Mouse (Mus musculus) spleen, postnatal 10 days (tissue): ENCODE measurements around the gene Glis3.

ENCODE experiments used
- DNase-seq, 2 experiments: peaks; one replicate each; pipeline ENCODE4 v3.0.0; 2021 to 2022; ENCODE audit warnings: low spot score in 2 of 2

Glis3 gene

GRCm38 (mm10) chr19:28382168-28382911, 297.5 kb downstream of the Glis3 start:
- no peak for DNase-seq

- DNase-seq: no peak
Measured at GRCm38 (mm10) chr19:28381441-28381840, 298.4 kb downstream of the Glis3 start.

GRCm38 (mm10) chr19:28380691-28381262, 299.1 kb downstream of the Glis3 start:
- DNase-seq: no peak

- DNase-seq: no peak
Measured at GRCm38 (mm10) chr19:28377788-28378295, 302.0 kb downstream of the Glis3 start.

- DNase-seq: no peak
Measured at GRCm38 (mm10) chr19:28376401-28376800, 303.5 kb downstream of the Glis3 start.

- no peak for DNase-seq
Measured at GRCm38 (mm10) chr19:28375746-28376145, 304.1 kb downstream of the Glis3 start.

- DNase-seq: no peak
Measured at GRCm38 (mm10) chr19:28374524-28374923, 305.4 kb downstream of the Glis3 start.

GRCm38 (mm10) chr19:28368215-28368614, 311.7 kb downstream of the Glis3 start:
- no peak for DNase-seq

GRCm38 (mm10) chr19:28367274-28367673, 312.6 kb downstream of the Glis3 start:
- no peak for DNase-seq

- no peak for DNase-seq
Measured at GRCm38 (mm10) chr19:28366766-28367165, 313.1 kb downstream of the Glis3 start.

- DNase-seq: peak; percentile 8 to 54
Measured at GRCm38 (mm10) chr19:28365897-28366296, 314.0 kb downstream of the Glis3 start.

GRCm38 (mm10) chr19:28360884-28361283, 319.0 kb downstream of the Glis3 start:
- DNase-seq: no peak

- no peak for DNase-seq
Measured at GRCm38 (mm10) chr19:28357595-28357994, 322.3 kb downstream of the Glis3 start.

- no peak for DNase-seq
Measured at GRCm38 (mm10) chr19:28351068-28352066, 328.5 kb downstream of the Glis3 start.

- no peak for DNase-seq
Measured at GRCm38 (mm10) chr19:28347080-28347825, 332.6 kb downstream of the Glis3 start.

GRCm38 (mm10) chr19:28343640-28344039, 336.2 kb downstream of the Glis3 start:
- DNase-seq: no peak

GRCm38 (mm10) chr19:28337574-28337973, 342.3 kb downstream of the Glis3 start:
- no peak for DNase-seq

GRCm38 (mm10) chr19:28336651-28337510, 343.0 kb downstream of the Glis3 start:
- DNase-seq: no peak

GRCm38 (mm10) chr19:28335890-28336289, 344.0 kb downstream of the Glis3 start:
- no peak for DNase-seq

- no peak for DNase-seq
Measured at GRCm38 (mm10) chr19:28333007-28333766, 346.7 kb downstream of the Glis3 start.
